Mouse (Mus musculus) mature B cell (primary cell): Measurements from ENCODE around the gene Gm7173.

Experiments
- in situ Hi-C: fragments of 300-500 bp; cut with MboI; formaldehyde crosslinking; loops from 2 replicates; pipeline ENCODE4 v1.14.3; 2019

Gm7173 gene

DNA sequence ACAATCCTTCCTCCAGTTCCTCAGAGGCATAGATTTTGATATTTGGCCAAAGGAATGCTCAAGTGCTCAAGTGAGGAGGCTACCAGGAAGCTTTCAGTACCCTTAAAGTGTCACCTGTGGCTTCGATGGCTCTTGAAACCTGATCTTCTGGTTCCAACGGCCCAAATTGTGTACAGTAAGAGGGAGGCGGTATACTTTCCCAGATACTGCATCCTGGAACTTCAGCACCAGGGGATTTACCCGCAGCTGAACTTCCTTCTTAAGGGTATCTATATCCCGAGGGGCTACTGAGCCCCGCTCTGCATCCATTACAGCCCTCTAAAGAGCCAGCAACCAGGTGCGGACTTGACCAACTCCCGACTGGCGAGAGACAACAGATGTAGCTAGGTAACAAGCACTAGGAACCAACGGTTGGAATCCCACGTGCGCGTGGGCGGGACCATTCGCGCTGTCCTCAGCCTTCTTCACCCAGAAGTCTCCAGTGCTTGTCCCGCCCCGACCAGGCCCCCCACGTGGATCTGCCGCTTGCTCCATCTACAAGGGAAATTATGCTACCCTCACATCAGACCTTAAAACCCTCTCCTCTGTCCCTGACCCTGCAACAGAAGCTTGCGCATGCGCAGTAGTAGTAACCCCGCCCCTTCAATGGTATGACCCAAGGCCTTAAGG lies at the start of gene Gm7173:
Gene Gm7173, minus strand, starts transcription at position 309 of the 669 bp plus-strand sequence.
- in situ Hi-C loops, result no loop called here

DNA sequence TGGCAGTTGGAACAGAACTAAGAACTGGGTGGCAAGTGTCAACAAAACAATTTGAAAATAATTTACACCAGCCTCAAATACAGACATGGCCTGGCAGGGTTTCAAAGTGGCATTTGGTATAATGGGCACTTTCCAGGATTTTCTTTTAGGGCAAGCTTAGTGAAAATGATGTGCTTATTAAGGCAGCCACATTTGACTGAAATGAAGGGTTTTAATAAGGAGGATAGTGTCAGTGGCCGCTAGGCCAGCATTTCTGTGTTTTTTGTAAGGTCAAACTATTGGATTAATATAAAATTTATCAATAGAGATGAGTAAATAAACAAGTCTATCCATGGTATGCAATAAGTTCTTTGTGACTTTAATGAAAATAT lies 546 bp upstream of the Gm7173 start:
- in situ Hi-C loops, result no loop called here

DNA sequence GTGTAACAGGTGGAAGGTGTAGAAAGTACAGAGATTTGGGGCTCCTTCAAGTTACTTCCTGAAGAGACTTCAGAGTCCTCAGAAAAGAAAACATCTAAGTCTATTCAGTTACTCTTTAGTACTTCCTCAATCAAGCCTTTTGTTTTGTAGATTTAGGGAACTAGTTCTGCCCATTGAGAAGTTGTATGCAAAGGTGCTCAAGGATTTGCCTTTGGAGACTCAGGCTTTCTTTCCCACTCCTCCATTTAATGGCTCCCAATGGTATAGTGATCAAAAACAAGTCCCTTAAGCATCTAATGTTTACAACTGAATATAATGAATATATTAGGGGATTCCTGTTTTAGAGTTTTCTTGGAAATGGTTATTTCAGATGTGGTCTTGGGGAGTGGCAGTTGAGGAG lies 200.3 kb downstream of the Gm7173 start:
- in situ Hi-C loops, result no loop called here
